Mouse (Mus musculus) heart, adult 11 months (tissue): Measurements from ENCODE around the gene Setd7.

Source experiments
- DNase-seq: peaks from one replicate; pipeline ENCODE4 v3.0.0; 2022

Setd7 gene

DNA sequence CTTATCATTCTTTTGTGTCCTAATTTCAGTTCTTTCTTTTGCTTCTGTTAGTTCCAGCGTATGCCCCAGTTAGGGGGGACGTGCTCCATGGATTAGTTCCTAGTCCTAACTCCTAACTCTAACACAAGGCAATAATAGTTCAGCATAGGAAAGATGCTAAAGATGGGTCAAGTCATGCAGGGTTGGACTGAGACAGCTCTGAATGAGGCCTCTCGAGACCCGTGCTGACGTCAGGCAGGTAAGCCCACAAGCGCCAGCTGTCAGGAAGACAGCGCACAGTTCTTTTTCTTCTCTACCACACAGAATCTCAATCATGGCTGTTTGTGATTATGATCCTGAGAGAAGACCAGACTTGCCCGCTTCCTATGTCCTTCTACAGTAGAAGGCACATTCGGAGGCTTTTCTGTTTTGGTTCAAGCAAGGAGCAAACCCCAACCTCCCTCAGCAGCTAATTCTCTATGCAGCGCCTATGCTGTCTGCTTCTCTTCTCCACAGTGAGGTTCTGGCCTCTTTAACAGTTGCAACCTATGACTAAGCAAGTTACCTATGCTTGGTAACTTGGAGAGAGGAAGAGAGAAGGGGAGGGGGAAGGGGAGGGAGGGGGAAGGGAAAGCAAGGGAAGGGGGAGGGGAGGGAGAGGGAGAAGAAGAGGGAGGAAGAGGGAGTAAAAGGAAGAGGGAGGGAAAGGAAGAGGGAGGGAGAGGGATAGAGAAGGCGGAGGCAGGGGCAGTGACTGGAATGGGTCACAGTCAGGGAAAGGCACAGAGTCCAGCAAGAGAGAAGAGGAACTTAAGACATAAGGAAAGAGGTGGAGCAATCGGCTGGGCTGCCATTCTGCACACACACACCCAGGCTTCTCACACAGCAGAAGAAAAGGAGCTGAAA lies 42.6 kb downstream of the Setd7 start:
- no peak for DNase-seq

DNA sequence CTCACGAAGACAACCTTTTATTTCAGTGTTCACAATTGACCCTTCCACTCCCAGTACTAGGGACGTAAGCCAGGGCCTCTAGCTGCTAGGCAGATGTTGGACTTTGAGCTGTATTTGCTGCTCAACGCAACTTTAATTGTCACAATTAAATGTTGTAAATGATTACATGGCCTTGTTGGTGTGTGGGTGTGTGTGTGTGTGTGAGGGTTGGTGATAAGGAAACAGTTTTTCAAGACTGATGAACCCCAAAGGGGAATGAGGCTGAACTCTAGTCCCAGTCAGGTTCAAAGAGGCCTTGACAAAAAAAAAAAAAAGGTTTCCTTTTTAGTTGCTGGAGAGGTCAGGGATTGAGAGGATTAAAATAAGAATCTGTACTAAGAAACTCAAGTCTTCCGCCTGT lies 43.2 kb downstream of the Setd7 start:
- DNase-seq, result no peak

GRCm38 (mm10) chr3:51511983-51512382 lies 48.7 kb downstream of the Setd7 start:
- no peak for DNase-seq

DNA sequence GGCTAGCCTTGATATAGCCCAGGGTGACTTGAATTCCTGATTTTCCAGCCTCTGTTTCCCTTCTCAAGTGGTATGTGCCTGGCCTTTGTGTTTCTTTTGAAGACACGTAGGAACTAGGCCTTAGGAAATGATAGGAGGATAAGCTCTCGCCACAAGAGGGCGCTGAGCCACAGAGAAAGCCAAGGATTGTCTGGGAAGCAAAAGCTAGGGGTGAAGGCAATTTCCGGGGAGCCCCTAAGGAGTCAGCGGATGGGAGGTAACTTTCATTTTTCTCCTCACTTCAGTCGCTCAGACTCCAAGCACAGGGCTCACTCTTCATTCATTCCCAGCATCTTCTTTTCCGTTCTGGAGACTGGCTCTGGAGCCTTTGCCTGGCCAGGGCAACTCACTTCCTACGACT lies 49.8 kb downstream of the Setd7 start:
- DNase-seq, result peak; percentile 95

DNA sequence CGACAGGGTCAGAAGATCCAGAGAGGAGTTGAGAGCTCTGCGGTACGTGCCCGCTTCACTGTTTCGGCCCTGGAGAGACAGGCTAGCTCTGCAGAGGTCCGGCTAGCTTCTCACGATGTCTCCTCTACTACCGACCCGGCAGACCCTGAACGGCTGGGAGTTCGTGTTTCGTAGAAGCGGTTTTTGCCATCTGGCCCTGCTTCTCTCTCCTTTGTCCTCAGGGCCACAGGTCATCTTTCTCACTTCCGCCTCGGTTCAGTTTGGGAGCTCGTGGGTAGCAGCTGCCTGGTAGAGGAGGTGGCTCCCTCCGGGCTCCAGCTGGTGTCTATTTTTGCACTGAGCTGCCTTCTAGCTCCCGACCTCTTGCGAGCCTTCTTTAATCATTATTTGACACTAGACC lies 55.2 kb downstream of the Setd7 start:
- peak; percentile 91 for DNase-seq

DNA sequence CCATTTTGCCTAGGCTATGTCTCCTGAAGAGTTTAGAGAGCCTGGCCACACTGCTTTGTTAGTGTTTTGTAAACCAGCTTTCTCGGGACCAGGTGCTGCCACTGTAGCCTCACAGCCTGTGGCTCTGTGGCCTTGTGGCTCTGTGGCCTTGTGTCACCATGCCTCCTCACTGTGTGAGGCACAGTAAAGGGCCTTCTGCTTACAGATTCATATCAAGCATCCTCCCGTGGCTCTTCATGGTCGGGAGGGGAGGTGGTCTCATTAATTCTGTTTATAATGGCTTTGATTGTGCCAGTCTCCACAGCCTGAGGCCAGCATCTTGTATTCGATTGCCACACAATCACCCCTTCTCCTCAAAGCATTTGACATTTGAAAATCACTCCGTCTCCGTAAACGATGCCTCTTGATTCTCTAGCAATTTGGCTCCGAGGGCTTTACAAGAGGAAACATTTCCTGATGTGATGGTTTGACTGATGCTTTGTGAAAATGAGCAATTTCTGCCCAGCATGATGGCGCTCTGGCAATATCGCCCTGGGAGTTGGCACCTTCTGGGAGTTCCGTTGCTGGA lies 56.2 kb downstream of the Setd7 start:
- no peak for DNase-seq

DNA sequence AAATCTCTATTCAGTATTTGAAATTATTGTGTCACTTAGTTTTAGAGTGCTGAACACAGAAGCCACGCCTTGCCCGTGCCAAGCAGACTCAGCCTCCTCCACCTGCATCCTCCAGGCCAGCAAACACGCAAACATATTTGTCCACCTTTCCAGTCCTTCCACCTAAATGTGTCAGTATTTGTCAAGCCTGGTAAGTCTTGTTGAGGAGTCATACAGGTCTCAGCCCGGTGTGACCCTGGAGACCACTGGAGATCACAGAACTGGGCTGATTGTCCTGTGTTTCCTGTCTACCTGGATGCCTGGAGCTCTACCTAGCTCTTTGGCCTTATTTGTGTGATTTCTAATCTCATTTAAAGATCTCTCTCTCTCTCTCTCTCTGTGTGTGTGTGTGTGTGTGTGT lies 60.8 kb downstream of the Setd7 start:
- no peak for DNase-seq

GRCm38 (mm10) chr3:51498659-51499058 lies 62.0 kb downstream of the Setd7 start:
- peak; percentile 89 for DNase-seq

DNA sequence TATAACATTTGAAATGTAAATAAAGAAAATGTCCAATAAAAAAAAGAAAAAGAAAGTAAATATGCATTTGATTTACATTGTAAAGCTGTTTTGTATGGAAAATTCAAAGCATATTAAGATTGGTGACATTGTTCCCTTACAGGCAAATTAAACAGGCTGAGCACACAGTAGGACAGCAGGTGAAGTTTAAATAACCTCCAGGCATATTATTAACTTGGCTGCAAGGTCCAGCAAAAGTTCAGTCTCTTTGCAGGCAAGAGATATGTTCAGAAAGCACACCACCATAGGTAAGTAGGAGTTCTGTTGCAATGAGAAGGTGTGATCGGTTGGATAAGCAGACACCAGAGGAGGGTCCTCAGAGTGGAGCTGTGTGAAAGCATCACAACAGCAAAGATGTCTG lies 62.7 kb downstream of the Setd7 start:
- no peak for DNase-seq

DNA sequence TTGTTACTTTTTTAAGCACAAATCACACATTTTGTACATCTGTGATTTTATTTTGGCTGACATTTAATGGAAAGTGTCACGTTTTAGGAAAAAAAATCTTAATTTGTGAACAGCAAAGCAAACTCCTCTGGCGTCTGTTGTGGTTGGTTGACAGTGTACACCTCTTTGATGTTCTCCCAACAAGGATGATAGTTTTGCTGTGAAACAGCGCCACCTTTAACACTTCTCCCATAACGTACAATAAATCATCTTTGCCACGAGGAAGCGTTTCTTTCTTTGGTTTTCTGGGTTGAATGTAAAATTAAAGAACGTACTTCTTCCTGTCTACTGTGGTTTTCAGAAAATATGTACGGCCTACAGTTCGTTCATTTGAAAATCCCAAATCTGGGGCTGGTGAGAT lies 65.0 kb downstream of the Setd7 start:
- no peak for DNase-seq

DNA sequence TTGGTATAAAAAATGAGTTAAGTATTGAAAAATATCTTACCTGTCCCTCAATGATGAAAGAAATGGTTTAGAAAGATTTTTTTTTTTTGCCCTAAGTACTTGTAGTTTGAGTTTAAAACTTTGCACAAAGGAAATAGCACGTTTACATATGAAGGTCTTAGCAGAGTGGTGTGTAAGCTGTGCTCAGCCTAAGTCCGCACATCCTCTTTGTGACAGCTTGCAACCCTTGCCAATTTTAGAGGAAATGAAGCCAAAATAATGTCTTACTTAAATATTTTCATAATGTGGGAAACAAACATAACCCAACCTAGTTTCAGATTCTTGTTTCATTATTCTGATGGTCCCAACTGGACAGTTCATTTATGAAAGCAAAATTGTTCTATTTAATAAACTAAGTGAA lies 66.2 kb downstream of the Setd7 start:
- no peak for DNase-seq

DNA sequence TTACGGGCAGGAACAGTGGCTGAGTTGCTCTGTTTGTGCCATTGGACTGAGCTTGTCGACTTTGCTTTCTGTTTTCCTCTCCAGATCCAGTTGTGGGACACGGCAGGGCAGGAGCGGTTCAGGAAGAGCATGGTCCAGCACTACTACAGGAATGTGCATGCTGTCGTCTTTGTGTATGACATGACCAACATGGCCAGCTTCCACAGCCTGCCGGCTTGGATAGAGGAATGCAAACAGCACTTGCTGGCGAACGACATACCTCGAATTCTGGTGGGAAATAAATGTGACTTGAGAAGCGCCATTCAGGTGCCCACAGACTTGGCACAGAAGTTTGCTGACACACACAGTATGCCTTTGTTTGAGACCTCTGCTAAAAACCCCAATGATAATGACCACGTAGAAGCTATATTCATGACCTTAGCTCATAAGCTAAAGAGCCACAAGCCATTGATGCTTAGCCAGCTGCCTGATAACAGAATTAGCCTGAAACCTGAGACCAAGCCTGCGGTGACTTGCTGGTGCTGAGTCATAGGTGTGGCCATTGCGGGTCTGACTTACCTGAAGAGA lies 67.3 kb downstream of the Setd7 start:
- no peak for DNase-seq

DNA sequence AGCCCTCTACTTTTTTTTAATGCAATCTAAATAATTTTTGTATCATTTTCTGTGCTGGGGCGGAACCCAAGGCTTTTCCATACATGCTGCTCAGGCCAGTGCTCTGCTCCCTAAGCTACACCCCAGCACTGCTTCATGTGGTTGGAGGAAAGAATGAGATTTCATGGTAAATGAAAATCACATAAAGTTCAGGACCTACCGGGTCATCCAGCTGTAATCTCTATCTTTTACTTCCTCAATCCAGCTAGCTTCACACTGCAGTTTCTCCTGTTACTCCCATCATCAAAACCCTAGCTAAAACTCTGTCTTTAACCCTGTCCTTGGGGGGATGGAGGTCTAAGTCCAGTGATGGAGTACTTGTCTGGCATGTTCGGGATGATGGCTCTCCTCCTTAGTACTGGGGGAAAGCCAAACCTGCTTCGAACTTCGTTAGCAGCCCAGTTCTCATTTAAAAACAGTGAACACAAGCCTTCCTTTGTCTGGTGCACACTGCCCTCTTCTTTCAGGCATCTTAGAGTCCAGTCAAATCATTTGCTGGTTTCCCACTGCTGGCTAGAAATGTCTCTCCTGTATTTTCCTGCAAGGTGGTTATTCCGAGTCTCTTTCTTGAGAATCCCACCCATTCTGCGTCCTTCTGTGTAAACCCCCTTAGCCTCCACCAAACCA lies 70.5 kb downstream of the Setd7 start:
- peak; percentile 50 for DNase-seq

- peak; percentile 94 for DNase-seq
Observed at GRCm38 (mm10) chr3:51486491-51487195, 74.0 kb downstream of the Setd7 start.

- peak; percentile 59 for DNase-seq
Observed at GRCm38 (mm10) chr3:51485347-51485746, 75.3 kb downstream of the Setd7 start.

GRCm38 (mm10) chr3:51484370-51484769 lies 76.3 kb downstream of the Setd7 start:
- DNase-seq, result no peak

DNA sequence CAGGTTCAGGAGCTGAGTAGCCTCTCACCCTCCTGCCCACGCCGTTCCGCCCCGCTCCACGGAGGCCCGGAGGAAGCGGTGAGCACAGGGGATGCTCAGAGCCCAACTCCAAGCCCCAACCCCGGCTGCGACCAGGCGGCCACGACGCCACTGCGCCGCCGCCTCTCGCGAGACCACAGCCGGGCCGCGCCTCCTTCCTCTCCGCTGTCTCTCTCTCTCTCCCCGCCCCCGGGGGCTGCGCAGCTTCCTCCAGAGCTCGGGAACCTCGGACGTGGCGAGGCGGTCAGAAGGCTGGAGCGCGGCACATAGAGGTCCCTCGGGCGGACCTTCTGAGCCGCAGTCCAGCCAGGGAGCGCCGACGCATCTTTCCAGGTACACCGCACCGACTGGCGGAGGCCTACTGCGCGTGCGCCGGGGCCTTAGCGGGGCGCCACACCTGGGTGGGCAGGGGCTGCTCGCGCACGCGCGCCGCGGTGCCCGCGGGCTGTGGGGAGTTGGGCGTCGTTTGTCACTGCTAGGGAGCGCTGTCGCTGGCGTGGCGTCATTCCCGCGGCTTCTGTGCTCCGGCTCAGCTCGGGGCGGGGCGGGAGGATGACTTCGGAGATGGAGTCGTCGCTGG lies 76.8 kb downstream of the Setd7 start, which contains the start of gene Rab33b:
Gene Rab33b (plus strand): TSS at position 180 of the 619 bp plus-strand sequence.
- peak; percentile 100 for DNase-seq

DNA sequence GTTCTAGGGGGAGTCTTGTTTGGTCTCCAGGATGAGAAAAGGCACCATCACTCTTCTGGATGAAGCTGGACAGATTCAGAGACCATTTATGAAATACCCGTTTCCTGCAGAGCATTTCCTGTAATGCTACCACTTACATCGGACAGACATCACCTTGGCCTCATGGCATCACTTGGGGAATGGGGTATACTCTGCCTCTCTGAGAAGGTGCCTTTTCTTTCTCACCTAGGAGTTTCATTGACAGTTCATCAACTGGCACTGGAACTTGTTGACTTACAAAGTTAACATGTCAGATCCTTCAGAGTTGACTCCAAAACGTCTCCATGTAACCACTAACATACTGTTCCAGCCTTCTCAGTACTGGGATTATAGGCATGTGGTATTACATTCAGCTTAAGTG lies 77.9 kb downstream of the Setd7 start:
- DNase-seq, result peak; percentile 77

DNA sequence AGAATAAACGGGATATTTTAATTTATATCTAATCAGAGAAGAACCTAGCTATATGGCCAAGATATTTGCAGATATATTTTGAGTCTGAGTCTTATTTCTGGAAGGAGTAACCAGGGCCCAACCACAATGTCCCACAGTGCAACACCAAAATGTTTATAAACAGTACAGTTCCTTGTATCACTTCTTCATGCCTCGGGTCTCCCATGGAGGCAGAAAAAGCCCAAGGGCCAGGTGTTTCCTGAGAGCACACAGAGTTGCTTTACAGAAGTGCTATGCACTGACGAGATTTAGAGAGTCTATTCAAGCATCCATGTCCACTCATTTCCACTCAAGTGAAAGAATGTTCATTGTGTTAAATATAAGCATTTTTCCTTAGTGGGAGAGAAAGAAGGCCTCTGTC lies 78.8 kb downstream of the Setd7 start:
- peak; percentile 67 for DNase-seq

GRCm38 (mm10) chr3:51481059-51481458 lies 79.6 kb downstream of the Setd7 start:
- peak; percentile 73 for DNase-seq

DNA sequence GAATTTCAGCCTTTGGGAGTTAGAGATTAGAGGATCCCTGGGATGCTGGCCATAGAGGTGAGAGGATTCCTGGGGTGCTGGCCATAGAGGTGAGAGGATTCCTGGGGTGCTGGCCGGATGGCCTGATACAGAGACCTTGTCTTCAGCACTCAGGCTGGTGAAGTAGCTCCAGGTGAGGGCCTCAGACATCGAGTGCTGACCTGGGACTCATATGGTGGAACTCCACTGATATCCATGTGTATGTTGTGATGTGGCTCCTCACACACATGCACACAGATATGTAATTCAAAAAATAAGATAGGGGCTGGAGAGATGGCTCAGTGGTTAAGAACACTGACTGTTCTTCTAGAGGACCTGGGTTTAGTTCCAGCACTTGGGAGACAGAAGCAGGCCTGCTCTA lies 80.8 kb downstream of the Setd7 start:
- peak; percentile 73 for DNase-seq

DNA sequence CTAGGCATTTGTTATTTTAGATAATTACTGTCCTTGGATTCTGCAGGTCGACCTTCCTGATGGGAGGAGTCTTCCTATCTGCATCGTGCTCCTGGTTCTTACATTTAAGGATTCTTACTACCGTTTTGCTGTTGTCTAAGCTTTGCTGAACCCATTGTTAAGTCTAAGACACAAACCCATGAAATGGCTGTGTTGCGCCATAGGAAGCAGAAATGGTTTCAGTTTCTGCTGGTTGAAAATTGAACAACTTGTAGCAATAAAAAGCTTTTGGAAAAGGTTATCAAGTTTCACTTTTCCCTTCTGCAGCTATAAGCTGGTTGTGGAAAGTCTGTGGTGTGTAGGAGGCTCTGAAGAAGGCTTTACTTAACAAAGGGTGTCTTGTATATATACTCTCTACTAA lies 85.0 kb downstream of the Setd7 start:
- DNase-seq, result no peak
